Mouse (Mus musculus) limb, embryonic 11.5 days (tissue): Measurements from ENCODE around the gene Poln. TPM values are rescaled to one million over a fixed set of nuclear protein-coding genes. Genes with fewer than 3 reads are reported as not detected.

ENCODE experiments used
- ATAC-seq: fragments of 200-750 bp; cut with Nextera tagmentation; 2 replicates; pipeline ENCODE4 v1.8.0; 2017; ENCODE audit warnings: low read depth; ENCODE audit not compliant: insufficient number of reproducible peaks, low FRiP score, low TSS enrichment
- DNase-seq: peaks from one replicate; pipeline ENCODE4 v3.0.0-alpha.2; 2015; ENCODE audit warnings: low spot score
- H3K27ac ChIP-seq: fragments of 300-500 bp; sonication (generic); replicated peaks from 2 replicates; pipeline ENCODE4 v1.5.1; 2014; ENCODE audit warnings: low read depth, mild to moderate bottlenecking, low read length
- H3K27me3 ChIP-seq: fragments of 300-500 bp; sonication (generic); 2 replicates; pipeline ENCODE4 v1.6.1; 2014; ENCODE audit warnings: mild to moderate bottlenecking, low read length, mixed read lengths; ENCODE audit not compliant: control insufficient read depth, insufficient read depth
- H3K36me3 ChIP-seq: fragments of 300-500 bp; sonication (generic); 2 replicates; pipeline ENCODE4 v1.6.1; 2014; ENCODE audit warnings: mild to moderate bottlenecking, low read length, moderate library complexity, mixed read lengths; ENCODE audit not compliant: control insufficient read depth, insufficient read depth
- H3K4me1 ChIP-seq: fragments of 300-500 bp; sonication (generic); 2 replicates; pipeline ENCODE4 v1.6.1; 2014; ENCODE audit warnings: low read length, mixed read lengths; ENCODE audit not compliant: control insufficient read depth, insufficient read depth
- H3K4me2 ChIP-seq: fragments of 300-500 bp; sonication (generic); 2 replicates; pipeline ENCODE4 v1.6.1; 2014; ENCODE audit warnings: low read depth, mild to moderate bottlenecking, moderate library complexity; ENCODE audit not compliant: severe bottlenecking
- H3K4me3 ChIP-seq: fragments of 300-500 bp; sonication (generic); 2 replicates; pipeline ENCODE4 v1.5.1; 2014; ENCODE audit warnings: low read depth, low read length
- H3K9ac ChIP-seq: fragments of 300-500 bp; sonication (generic); 2 replicates; pipeline ENCODE4 v1.6.1; 2014; ENCODE audit warnings: mild to moderate bottlenecking, low read length
- H3K9me3 ChIP-seq: fragments of 300-500 bp; sonication (generic); 2 replicates; pipeline ENCODE4 v1.6.1; 2016; ENCODE audit warnings: low read length; ENCODE audit not compliant: control insufficient read depth
- WGBS: fragments of 180-500 bp; shearing (Covaris S2); extraction: QIAGEN DNeasy Blood & Tissue Kit; methylation state at CpG from one replicate; pipeline ENCODE4 v1.1.7; 2014; 5-methylcytosine and 5-hydroxymethylcytosine counted together
- polyA plus RNA-seq: library from polyadenylated mRNA; unstranded; fragments of >200 nt; fragmentation: Nextera tagmentation; extraction: Ambion mirVana; gene quantifications from 2 replicates; pipeline ENCODE4 v1.2.1, GENCODE M21; 2014

Poln gene
- polyA plus RNA-seq, 1 experiment from 2014 or later = 0.81 TPM

- Histone ChIP-seq H3K4me1 (peaks cover 5% of the 10 kb centered on the region), H3K4me2 (no peak overlapping the region), H3K36me3 (no peaks in the 10 kb centered on the region), H3K9ac (no peak overlapping the region), H3K4me3 (no peak overlapping the region), H3K27ac (no peak overlapping the region), H3K9me3 (no peaks in the 10 kb centered on the region), H3K27me3 (no peaks in the 10 kb centered on the region)
- no peak for DNase-seq
- no peak for ATAC-seq
- WGBS = 75% methylated on average over 4 of the region's 4 CpGs
Measured at GRCm38 (mm10) chr5:34191843-34192242, 22.6 kb upstream of the Poln start.

- DNase-seq (no peak), ATAC-seq (no peak)
- Histone ChIP-seq H3K9ac (no peak overlapping the region), H3K4me1 (peaks cover 11% of the 10 kb centered on the region), H3K27ac (no peak overlapping the region), H3K36me3 (no peaks in the 10 kb centered on the region), H3K9me3 (no peaks in the 10 kb centered on the region), H3K4me3 (no peak overlapping the region), H3K27me3 (no peaks in the 10 kb centered on the region), H3K4me2 (no peak overlapping the region)
- 46% methylated on average over 4 of the region's 4 CpGs for WGBS
Measured at GRCm38 (mm10) chr5:34191021-34191420, 21.8 kb upstream of the Poln start.

- no peak overlapping the region for H3K4me2 ChIP-seq
- no peaks in the 10 kb centered on the region for H3K27me3 ChIP-seq
- no peak for DNase-seq
- H3K4me1 ChIP-seq = peaks cover 16% of the 10 kb centered on the region
- no peaks in the 10 kb centered on the region for H3K9me3 ChIP-seq
- no peak overlapping the region for H3K4me3 ChIP-seq
- WGBS = 62% methylated on average over 1 of the region's 1 CpGs
- ATAC-seq = no peak
- H3K36me3 ChIP-seq = no peaks in the 10 kb centered on the region
- no peak overlapping the region for H3K9ac ChIP-seq
- H3K27ac ChIP-seq = no peak overlapping the region
Measured at GRCm38 (mm10) chr5:34189521-34189920, 20.3 kb upstream of the Poln start.

GRCm38 (mm10) chr5:34188856-34189255 is 19.6 kb upstream of the Poln start:
- no peak for ATAC-seq
- Histone ChIP-seq H3K4me2 (peak overlapping the region; percentile 90; the same call in 1 of the 2 replicates), H3K27me3 (no peaks in the 10 kb centered on the region), H3K36me3 (no peaks in the 10 kb centered on the region), H3K4me3 (no peak overlapping the region), H3K4me1 (peaks cover 16% of the 10 kb centered on the region), H3K9ac (no peak overlapping the region), H3K9me3 (no peaks in the 10 kb centered on the region), H3K27ac (no peak overlapping the region)
- no peak for DNase-seq
- 68% methylated on average over 2 of the region's 2 CpGs for WGBS

- ATAC-seq (peak; percentile 99), DNase-seq (peak; percentile 98)
- WGBS = under 1% methylated on average over 60 of the region's 60 CpGs
- no peaks in the 10 kb centered on the region for H3K9me3 ChIP-seq
- peak within 1 kb of the TSS; percentile 93 for H3K4me3 ChIP-seq
- peak within 1 kb of the TSS; percentile 77 for H3K9ac ChIP-seq
- H3K27me3 ChIP-seq = no peaks in the 10 kb centered on the region
- H3K27ac ChIP-seq = peak within 1 kb of the TSS; percentile 73
- peak within 1 kb of the TSS; percentile 90 for H3K4me2 ChIP-seq
- peaks cover 16% of the 10 kb centered on the region for H3K4me1 ChIP-seq
- H3K36me3 ChIP-seq = no peaks in the 10 kb centered on the region
Measured at GRCm38 (mm10) chr5:34187601-34188316, 18.5 kb upstream of the Poln start, which contains the start of gene Mxd4. TSS of gene Mxd4 (minus strand) at chr5:34187720.

- Histone ChIP-seq H3K4me3 (peak overlapping the region; percentile 93), H3K9ac (peak overlapping the region; percentile 77), H3K4me2 (peak overlapping the region; percentile 90), H3K27me3 (no peaks in the 10 kb centered on the region), H3K4me1 (peaks cover 16% of the 10 kb centered on the region), H3K27ac (peak overlapping the region; percentile 73), H3K36me3 (peaks cover 2% of the 10 kb centered on the region; the same call in 1 of the 2 replicates), H3K9me3 (no peaks in the 10 kb centered on the region)
- under 1% methylated on average over 46 of the region's 46 CpGs for WGBS
- DNase-seq (peak; percentile 63), ATAC-seq (0 out of 2 replicates have a peak, but pooled peaks have one; percentile 3)
Measured at GRCm38 (mm10) chr5:34186961-34187391, 17.7 kb upstream of the Poln start.

GRCm38 (mm10) chr5:34186391-34186790 is 17.1 kb upstream of the Poln start:
- no peaks in the 10 kb centered on the region for H3K27me3 ChIP-seq
- peaks cover 2% of the 10 kb centered on the region; the same call in 1 of the 2 replicates for H3K36me3 ChIP-seq
- DNase-seq (no peak), ATAC-seq (no peak)
- no peak overlapping the region for H3K27ac ChIP-seq
- H3K4me1 ChIP-seq = peaks cover 16% of the 10 kb centered on the region
- peak overlapping the region; percentile 90 for H3K4me2 ChIP-seq
- 81% methylated on average over 2 of the region's 2 CpGs for WGBS
- peak overlapping the region; percentile 77 for H3K9ac ChIP-seq
- no peaks in the 10 kb centered on the region for H3K9me3 ChIP-seq
- peak overlapping the region; percentile 93 for H3K4me3 ChIP-seq

GRCm38 (mm10) chr5:34185791-34186190 is 16.5 kb upstream of the Poln start:
- peak overlapping the region; percentile 93; the same call in 1 of the 2 replicates for H3K4me3 ChIP-seq
- peak overlapping the region; percentile 90; the same call in 1 of the 2 replicates for H3K4me2 ChIP-seq
- ATAC-seq = no peak
- H3K36me3 ChIP-seq = peaks cover 2% of the 10 kb centered on the region; the same call in 1 of the 2 replicates
- H3K9ac ChIP-seq = no peak overlapping the region
- H3K27me3 ChIP-seq = no peaks in the 10 kb centered on the region
- peaks cover 16% of the 10 kb centered on the region for H3K4me1 ChIP-seq
- no peaks in the 10 kb centered on the region for H3K9me3 ChIP-seq
- no peak for DNase-seq
- no peak overlapping the region for H3K27ac ChIP-seq
